Mouse (Mus musculus): ENCODE measurements at regions not wholly inside any gene's neighbourhood (a gene's known extent, or its start where the extent isn't known, plus 50 kb on each side); places are given as distances from the start of the nearest gene placed in this dataset.

- ChIA-PET CTCF (interaction anchor here in 1 of 4 experiments (1.2 kb wide), 1 partner anchor 13 kb away, joined by 3 read pairs; no protein-coding TSS in a partner anchor), POLR2A (interaction anchor here in 1 of 4 experiments (0.6 kb wide), 1 partner anchor 139 kb away, joined by 6 read pairs; no protein-coding TSS in a partner anchor)
Observed at GRCm38 (mm10) chr14:62216995-62217394, 75.4 kb upstream of the Rnaseh2b start.

- POLR2A ChIA-PET: no interaction called here
- CTCF ChIA-PET: interaction anchor here in 1 of 4 experiments (1.2 kb wide), 1 partner anchor 12 kb away, joined by 3 read pairs; no protein-coding TSS in a partner anchor
Observed at GRCm38 (mm10) chr14:62217971-62218370, 74.4 kb upstream of the Rnaseh2b start.

DNA sequence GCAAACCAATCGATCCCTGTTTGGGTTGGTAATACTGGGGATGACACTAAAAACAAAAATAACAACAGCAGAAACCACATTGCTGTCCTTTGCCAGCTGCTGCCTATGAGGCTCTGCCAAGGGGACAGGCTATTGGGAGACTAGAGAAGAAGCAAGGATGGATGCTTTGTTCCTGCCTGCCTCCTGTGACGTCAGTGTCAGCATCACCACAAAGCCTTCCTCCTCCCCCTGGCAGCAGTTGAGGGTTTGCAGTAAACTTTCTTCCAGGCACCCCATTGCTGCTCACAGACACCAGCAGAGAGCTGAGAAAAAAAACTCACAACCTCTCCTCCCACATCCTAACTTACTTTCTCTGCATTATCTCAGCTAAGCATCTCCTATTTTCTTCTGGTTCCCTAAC lies 73.7 kb upstream of the Rnaseh2b start:
- CTCF ChIA-PET: no interaction called here
- POLR2A ChIA-PET: interaction anchor here in 1 of 4 experiments (0.6 kb wide), 1 partner anchor 50 kb away, joined by 3 read pairs; no protein-coding TSS in a partner anchor

GRCm38 (mm10) chr14:62220770-62221169 lies 71.6 kb upstream of the Rnaseh2b start:
- ChIA-PET POLR2A (no interaction called here), CTCF (no interaction called here)
